Mouse (Mus musculus): ENCODE measurements around the gene Clec2i.

- TF ChIP-seq CTCF (IDR thresholded peaks at IDR 0.05; ENCODE audit: control insufficient read depth, insufficient read depth, low read length) (no peak), POLR2A (IDR thresholded peaks at IDR 0.05; ENCODE audit: borderline replicate concordance, control insufficient read depth, low read depth, low read length) (no peak)
Observed at GRCm38 (mm10) chr6:128847401-128847800, 40.0 kb upstream of the Clec2i start.
